Mouse (Mus musculus) frontal cortex, adult (tissue): ENCODE data around the gene Ifna4.
A peak's percentile ranks its signal among the peaks of the same experiment; 100 is the strongest.

Source experiments
- ATAC-seq: cut with Nextera tagmentation; 2 replicates; pipeline ENCODE4 v1.9.2; 2017; ENCODE audit warnings: mild to moderate bottlenecking, moderate library complexity, mixed read lengths; ENCODE audit not compliant: low TSS enrichment

Ifna4 gene

GRCm38 (mm10) chr4:88867366-88867925 is 25.8 kb downstream of the Ifna4 start:
- ATAC-seq = peak; percentile 99

GRCm38 (mm10) chr4:88867926-88868911 is 26.6 kb downstream of the Ifna4 start:
- peak; percentile 68 for ATAC-seq

- ATAC-seq = peak; percentile 80
Measured at GRCm38 (mm10) chr4:88872691-88873090, 31.0 kb downstream of the Ifna4 start.

GRCm38 (mm10) chr4:88875435-88876095 is 33.9 kb downstream of the Ifna4 start:
- no peak for ATAC-seq

- no peak for ATAC-seq
Measured at GRCm38 (mm10) chr4:88876520-88876919, 34.9 kb downstream of the Ifna4 start.

- ATAC-seq = no peak
Measured at GRCm38 (mm10) chr4:88878246-88878645, 36.6 kb downstream of the Ifna4 start.

- ATAC-seq = no peak
Measured at GRCm38 (mm10) chr4:88878772-88879171, 37.1 kb downstream of the Ifna4 start.

- ATAC-seq = no peak
Measured at GRCm38 (mm10) chr4:88880101-88880500, 38.4 kb downstream of the Ifna4 start, which contains the start of gene Ifne. Gene Ifne (minus strand): TSS chr4:88880201.

GRCm38 (mm10) chr4:88888236-88888635 is 46.6 kb downstream of the Ifna4 start:
- ATAC-seq = no peak
